In genomic region chr1:74339917-74340316, GRCm38 (mm10) we compare ENCODE assay signal across 17 mouse cellular contexts. TPM values are rescaled to one million over a fixed set of nuclear protein-coding genes. Genes with fewer than 3 reads are reported as not detected.
"Had no signal": no experiment of that assay in that cellular context is flagged by ENCODE, and none has a peak within 500 bp of the region (broad histone marks: within the 10 kb centered on the region; RNA-seq: fewer than 3 reads in every experiment).

No protein-coding gene starts in this region.

- H3K36me3 ChIP-seq: kidney, embryonic 15.5 days; lung, embryonic 15.5 days; midbrain, embryonic 12.5 days; midbrain, embryonic 15.5 days; neural tube, embryonic 13.5 days; stomach, embryonic 15.5 days had no signal

- H3K4me3 ChIP-seq: kidney, embryonic 15.5 days; left cerebral cortex, adult 2 months; lung, embryonic 15.5 days; megakaryocyte, embryonic 14.5 days; midbrain, embryonic 12.5 days; midbrain, embryonic 15.5 days; myocyte; neural tube, embryonic 13.5 days; stomach, embryonic 15.5 days had no signal

- ATAC-seq: midbrain, embryonic 15.5 days had no signal

- H3K9me3 ChIP-seq: kidney, embryonic 15.5 days; lung, embryonic 15.5 days; midbrain, embryonic 12.5 days; midbrain, embryonic 15.5 days; neural tube, embryonic 13.5 days; stomach, embryonic 15.5 days had no signal

- H3K9ac ChIP-seq: kidney, embryonic 15.5 days; liver, embryonic 14.5 days; lung, embryonic 15.5 days; midbrain, embryonic 12.5 days; midbrain, embryonic 15.5 days; neural tube, embryonic 13.5 days; stomach, embryonic 15.5 days had no signal

- H3K4me1 ChIP-seq: lung, embryonic 15.5 days; stomach, embryonic 15.5 days had no signal

- H3K27me3 ChIP-seq: kidney, embryonic 15.5 days; lung, embryonic 15.5 days; midbrain, embryonic 12.5 days; midbrain, embryonic 15.5 days; neural tube, embryonic 13.5 days; stomach, embryonic 15.5 days had no signal

- H3K4me2 ChIP-seq: kidney, embryonic 15.5 days; liver, embryonic 11.5 days; lung, embryonic 15.5 days; midbrain, embryonic 12.5 days; midbrain, embryonic 15.5 days; neural tube, embryonic 13.5 days; stomach, embryonic 15.5 days had no signal

- H3K27ac ChIP-seq: kidney, embryonic 15.5 days; left cerebral cortex, adult 2 months; liver, embryonic 14.5 days; lung, embryonic 15.5 days; midbrain, embryonic 12.5 days; midbrain, embryonic 15.5 days; neural tube, embryonic 13.5 days; stomach, embryonic 15.5 days had no signal

- DNase-seq: retina, postnatal 1 day; spleen, adult 18-20 months; thymus, adult 2 months; thymus, postnatal 14 days; thymus, postnatal 4 days had no signal

RNA-seq across cellular contexts. Expression of gene Catip, which starts 22.0 kb away (rescaled TPM):
- total RNA-seq: neutrophil, adult 5-6 weeks had no signal
